ENCODE assay signal across 15 mouse cellular contexts in the genomic region with DNA sequence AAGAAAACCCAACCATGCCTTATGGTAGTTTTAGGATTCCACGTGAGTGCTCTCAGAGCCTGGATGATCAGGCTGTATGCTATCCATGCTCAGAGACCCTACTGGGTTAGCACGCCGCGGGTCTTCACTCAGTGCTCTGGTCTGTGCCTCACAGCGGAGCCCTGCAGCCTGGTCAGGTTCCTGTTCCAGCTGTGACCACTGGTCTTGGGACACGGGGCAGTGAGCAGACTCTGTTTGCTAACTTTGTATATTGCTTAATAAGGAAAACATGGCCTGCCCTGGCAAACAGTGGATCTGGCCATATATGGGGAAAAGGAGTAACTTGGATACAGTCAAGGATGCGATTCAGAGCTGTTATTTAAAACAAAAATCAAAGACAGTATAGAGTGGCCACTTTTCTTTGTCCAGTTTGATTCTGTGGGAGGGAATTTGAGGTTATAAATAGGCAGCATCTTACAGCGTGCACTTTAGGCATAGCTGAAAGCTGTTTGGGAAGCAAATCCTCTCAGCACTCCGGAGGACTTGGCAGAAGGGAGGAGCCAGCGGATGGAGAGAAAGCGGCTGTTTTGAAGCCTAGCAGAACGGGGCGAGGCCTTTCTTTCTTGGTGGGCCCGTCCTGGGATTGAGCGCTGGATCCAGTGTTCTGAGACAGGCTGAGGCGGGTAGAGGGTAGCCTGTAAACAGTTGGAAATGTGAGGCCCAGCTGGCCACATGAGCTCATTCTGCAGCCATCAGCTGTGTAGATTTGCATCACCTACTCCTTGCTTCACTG. TPM values are rescaled to one million over a fixed set of nuclear protein-coding genes. Genes with fewer than 3 reads are reported as not detected.
DNase-seq lines count a peak whose midpoint lies in the region; ATAC-seq lines count a peak whose summit lies in the region.
"Had no signal": no experiment of that assay in that cellular context is flagged by ENCODE, and none has a peak within 500 bp of the region (broad histone marks: within the 10 kb centered on the region; RNA-seq: fewer than 3 reads in every experiment).

No protein-coding gene starts in this region.

- DNase-seq in embryonic facial prominence, embryonic 10.5 days (ENCODE audit: low spot score): no peak
- DNase-seq in kidney, postnatal 4 days: peak; percentile 67 to 74
- DNase-seq in kidney, adult 9 months: no peak
- peak; percentile 67 for DNase-seq in lung, postnatal 10 days
- no peak for DNase-seq in thymus, postnatal 14 days
- DNase-seq in thymus, postnatal 4 days: no peak
- DNase-seq: adrenal gland, adult 8-10 months; cerebellum, adult 8-10 months; spleen, adult 18-20 months had no signal

- no peak overlapping the region for H3K4me3 ChIP-seq in embryonic facial prominence, embryonic 12.5 days
- H3K4me3 ChIP-seq in embryonic facial prominence, embryonic 10.5 days: no peak overlapping the region
- H3K4me3 ChIP-seq: neural tube, embryonic 15.5 days had no signal

- H3K9ac ChIP-seq in embryonic facial prominence, embryonic 12.5 days: no peak overlapping the region
- H3K9ac ChIP-seq: neural tube, embryonic 15.5 days had no signal

- no peak overlapping the region for H3K4me2 ChIP-seq in embryonic facial prominence, embryonic 12.5 days (replicated peaks)
- H3K4me2 ChIP-seq: neural tube, embryonic 15.5 days had no signal

- peak; percentile 65; the same call in 1 of the 2 replicates for ATAC-seq in embryonic facial prominence, embryonic 12.5 days (ENCODE audit: insufficient number of reproducible peaks, insufficient read depth, low FRiP score, low TSS enrichment)
- peak; percentile 44 for ATAC-seq in granulocyte monocyte progenitor cell, adult 5-6 weeks (replicated peaks; ENCODE audit: poor library complexity, severe bottlenecking)

- no peaks in the 10 kb centered on the region for H3K9me3 ChIP-seq in embryonic facial prominence, embryonic 12.5 days
- H3K9me3 ChIP-seq in embryonic facial prominence, embryonic 10.5 days: no peaks in the 10 kb centered on the region
- H3K9me3 ChIP-seq: neural tube, embryonic 15.5 days had no signal

- no peaks in the 10 kb centered on the region for H3K4me1 ChIP-seq in embryonic facial prominence, embryonic 12.5 days
- peaks cover 7% of the 10 kb centered on the region for H3K4me1 ChIP-seq in embryonic facial prominence, embryonic 10.5 days

- WGBS in embryonic facial prominence, embryonic 12.5 days: 55% methylated on average over 16 of the region's 16 CpGs
- WGBS in embryonic facial prominence, embryonic 10.5 days: 58% methylated on average over 16 of the region's 16 CpGs

- H3K27ac ChIP-seq in embryonic facial prominence, embryonic 12.5 days: 0 out of 2 replicates have a peak overlapping the region, but pooled peaks have one; percentile 5
- H3K27ac ChIP-seq in embryonic facial prominence, embryonic 10.5 days (replicated peaks): no peak overlapping the region
- H3K27ac ChIP-seq: neural tube, embryonic 15.5 days had no signal

- no peaks in the 10 kb centered on the region for H3K36me3 ChIP-seq in embryonic facial prominence, embryonic 12.5 days
- H3K36me3 ChIP-seq in embryonic facial prominence, embryonic 10.5 days (replicated peaks): no peaks in the 10 kb centered on the region
- H3K36me3 ChIP-seq: neural tube, embryonic 15.5 days had no signal

- no peaks in the 10 kb centered on the region for H3K27me3 ChIP-seq in embryonic facial prominence, embryonic 12.5 days
- peaks cover 5% of the 10 kb centered on the region; the same call in 1 of the 2 replicates for H3K27me3 ChIP-seq in embryonic facial prominence, embryonic 10.5 days (replicated peaks; ENCODE audit: low read depth, poor library complexity, severe bottlenecking)

RNA-seq across cellular contexts. Expression of gene Pitx1, which starts 45.6 kb away (rescaled TPM):
- 99.0 and 157 TPM in 2 replicates for polyA plus RNA-seq in embryonic facial prominence, embryonic 12.5 days (2016; fragmentation: Nextera tagmentation; extraction: Ambion mirVana)
- polyA plus RNA-seq in embryonic facial prominence, embryonic 10.5 days (2016; fragmentation: Nextera tagmentation; extraction: Ambion mirVana): 44.2 and 52.9 TPM in 2 replicates
- total RNA-seq in granulocyte monocyte progenitor cell, adult 5-6 weeks (2014; fragmentation: Nextera tagmentation): not detected in 2 replicates
- not detected in 2 replicates for total RNA-seq in granulocyte monocyte progenitor cell, adult 5-6 weeks (2017)
- total RNA-seq: adrenal gland, adult 8-10 months; hematopoietic stem cell, adult 5-6 weeks; layer of hippocampus, postnatal 25 days; MEL had no signal
- polyA plus RNA-seq: neural tube, embryonic 15.5 days had no signal

Comparison
In these comparisons a context has a peak if more than half of its experiments do, and no peak if none do; other contexts are left out.
1. DNase-seq: peak in kidney, postnatal 4 days (2 of 2) and lung, postnatal 10 days (single experiment); none in embryonic facial prominence, embryonic 10.5 days (single experiment), kidney, adult 9 months (single experiment), thymus, postnatal 14 days (single experiment) and thymus, postnatal 4 days (single experiment).